Mouse (Mus musculus): ENCODE measurements around the gene Pbld2.

GRCm38 (mm10) chr10:63065561-63065960, 41.4 kb downstream of the Pbld2 start:
- TF ChIP-seq POLR2A (IDR thresholded peaks at IDR 0.05; ENCODE audit: low read depth, low read length) (no peak), CTCF (conservative IDR thresholded peaks at IDR 0.05 in 1 of 2, IDR thresholded peaks at IDR 0.05 in 1 of 2; ENCODE audit: low read depth in 2 of 2, low read length in 2 of 2) (no peak), MAX (IDR thresholded peaks at IDR 0.05; ENCODE audit: low read length) (no peak), ZNF384 (IDR thresholded peaks at IDR 0.05; ENCODE audit: low read depth, low read length) (no peak), E2F4 (IDR thresholded peaks at IDR 0.05; ENCODE audit: insufficient replicate concordance, low read depth, low read length) (no peak), ZMIZ1 (IDR thresholded peaks at IDR 0.05; ENCODE audit: low read depth, low read length) (no peak), JUN (IDR thresholded peaks at IDR 0.05; ENCODE audit: insufficient read depth, low read depth, low read length) (no peak), HCFC1 (IDR thresholded peaks at IDR 0.05; ENCODE audit: low read depth, low read length) (no peak), USF1 (IDR thresholded peaks at IDR 0.05; ENCODE audit: low read depth, low read length) (no peak), ELF1 (IDR thresholded peaks at IDR 0.05; ENCODE audit: low read depth, low read length) (no peak)

Data from CH12.LX (cell line).